Mouse (Mus musculus): ENCODE measurements around the gene Tnfsf12. TPM values are rescaled to one million over a fixed set of nuclear protein-coding genes. Genes with fewer than 3 reads are reported as not detected.
"Not testable (repeated sequence)": the region's sequence is repeated elsewhere in the genome, so short reads cannot be mapped to it uniquely, and the experiment has no call there.

The Tnfsf12 gene
- total and polyA plus RNA-seq, 3 experiments, result 18.4 to 32.0 (median 21.9) TPM

GRCm38 (mm10) chr11:69707873-69708381 is 12.3 kb upstream of the Tnfsf12 start:
- no peak for TF ChIP-seq CTCF (IDR thresholded peaks at IDR 0.05)
- TF ChIP-seq POLR2A (IDR thresholded peaks at IDR 0.05; ENCODE audit: insufficient read depth, low read depth, low read length), result no peak
- TF ChIP-seq EP300 (IDR thresholded peaks at IDR 0.05; ENCODE audit: insufficient read depth, low read depth, low read length), result no peak
- Histone ChIP-seq H3K79me2 (replicated peaks; ENCODE audit: control insufficient read depth, insufficient read depth, low read length) (no peaks in the 10 kb centered on the region), H3K9ac (ENCODE audit: low read depth, low read length) (no peak overlapping the region), H3K4me3 (no peak overlapping the region), H3K27me3 (ENCODE audit: control insufficient read depth, insufficient read depth, low read length) (no peaks in the 10 kb centered on the region), H3K36me3 (ENCODE audit: control insufficient read depth, insufficient read depth, low read length) (no peaks in the 10 kb centered on the region), H3K27ac (no peak overlapping the region), H3K4me1 (ENCODE audit: control insufficient read depth, insufficient read depth, low read length) (peaks cover 4% of the 10 kb centered on the region; the same call in 1 of the 2 replicates)
- DNase-seq, result no peak
- intact Hi-C loops (cut with DNase I), result no loop called here
- whole genome bisulfite sequencing, result 88% methylated on average over 4 of the region's 4 CpGs

DNA sequence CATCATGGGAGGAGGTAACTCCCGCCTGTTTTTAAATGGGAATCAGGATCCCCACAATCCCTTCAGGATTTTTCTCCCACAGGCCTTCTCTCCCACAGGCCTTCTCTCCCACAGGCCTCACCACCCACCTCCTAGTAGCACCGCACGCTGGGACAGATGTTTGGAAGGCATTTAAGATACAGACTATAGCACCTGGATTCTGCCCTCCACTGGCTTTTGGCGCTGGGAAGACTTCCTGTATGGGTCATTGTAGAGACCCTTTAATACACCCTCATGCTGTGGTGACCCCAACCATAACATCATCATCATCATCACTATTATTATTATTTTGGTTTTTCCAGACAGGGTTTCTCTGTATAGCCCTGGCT is 11.8 kb upstream of the Tnfsf12 start:
- Histone ChIP-seq H3K9ac (ENCODE audit: low read depth, low read length) (no peak overlapping the region), H3K36me3 (ENCODE audit: control insufficient read depth, insufficient read depth, low read length) (no peaks in the 10 kb centered on the region), H3K4me3 (no peak overlapping the region), H3K4me1 (ENCODE audit: control insufficient read depth, insufficient read depth, low read length) (peaks cover 4% of the 10 kb centered on the region; the same call in 1 of the 2 replicates), H3K79me2 (replicated peaks; ENCODE audit: control insufficient read depth, insufficient read depth, low read length) (no peaks in the 10 kb centered on the region), H3K27ac (peak overlapping the region; percentile 47), H3K27me3 (ENCODE audit: control insufficient read depth, insufficient read depth, low read length) (no peaks in the 10 kb centered on the region)
- intact Hi-C loops (cut with DNase I), result no loop called here
- no peak for TF ChIP-seq CTCF (IDR thresholded peaks at IDR 0.05)
- no peak for TF ChIP-seq EP300 (IDR thresholded peaks at IDR 0.05; ENCODE audit: insufficient read depth, low read depth, low read length)
- no peak for TF ChIP-seq POLR2A (IDR thresholded peaks at IDR 0.05; ENCODE audit: insufficient read depth, low read depth, low read length)
- no peak for DNase-seq
- WGBS, result 87% methylated on average over 4 of the region's 4 CpGs

- Histone ChIP-seq H3K27me3 (ENCODE audit: control insufficient read depth, insufficient read depth, low read length) (no peaks in the 10 kb centered on the region), H3K27ac (peak overlapping the region; percentile 57), H3K79me2 (replicated peaks; ENCODE audit: control insufficient read depth, insufficient read depth, low read length) (no peaks in the 10 kb centered on the region), H3K36me3 (ENCODE audit: control insufficient read depth, insufficient read depth, low read length) (no peaks in the 10 kb centered on the region), H3K4me3 (no peak overlapping the region), H3K4me1 (ENCODE audit: control insufficient read depth, insufficient read depth, low read length) (peaks cover 4% of the 10 kb centered on the region; the same call in 1 of the 2 replicates), H3K9ac (ENCODE audit: low read depth, low read length) (no peak overlapping the region)
- intact Hi-C loops (cut with DNase I), result no loop called here
- TF ChIP-seq CTCF (IDR thresholded peaks at IDR 0.05) (no peak), EP300 (IDR thresholded peaks at IDR 0.05; ENCODE audit: insufficient read depth, low read depth, low read length) (peak; percentile 92)
- DNase-seq, result peak; percentile 80 to 87
- 42% methylated on average over 6 of the region's 6 CpGs for WGBS
Observed at GRCm38 (mm10) chr11:69706775-69707479, 11.3 kb upstream of the Tnfsf12 start.

- TF ChIP-seq EP300 (IDR thresholded peaks at IDR 0.05; ENCODE audit: insufficient read depth, low read depth, low read length) (no peak), CTCF (IDR thresholded peaks at IDR 0.05) (no peak), POLR2A (IDR thresholded peaks at IDR 0.05; ENCODE audit: insufficient read depth, low read depth, low read length) (no peak)
- Histone ChIP-seq H3K9ac (ENCODE audit: low read depth, low read length) (no peak overlapping the region), H3K4me1 (ENCODE audit: control insufficient read depth, insufficient read depth, low read length) (peaks cover 4% of the 10 kb centered on the region; the same call in 1 of the 2 replicates), H3K79me2 (replicated peaks; ENCODE audit: control insufficient read depth, insufficient read depth, low read length) (no peaks in the 10 kb centered on the region), H3K4me3 (no peak overlapping the region), H3K27ac (no peak overlapping the region), H3K27me3 (ENCODE audit: control insufficient read depth, insufficient read depth, low read length) (no peaks in the 10 kb centered on the region), H3K36me3 (ENCODE audit: control insufficient read depth, insufficient read depth, low read length) (no peaks in the 10 kb centered on the region)
- no peak for DNase-seq
- 27% methylated on average over 2 of the region's 2 CpGs for WGBS
- intact Hi-C loops (cut with DNase I), result no loop called here
Observed at GRCm38 (mm10) chr11:69704613-69705010, 9.0 kb upstream of the Tnfsf12 start.

DNA sequence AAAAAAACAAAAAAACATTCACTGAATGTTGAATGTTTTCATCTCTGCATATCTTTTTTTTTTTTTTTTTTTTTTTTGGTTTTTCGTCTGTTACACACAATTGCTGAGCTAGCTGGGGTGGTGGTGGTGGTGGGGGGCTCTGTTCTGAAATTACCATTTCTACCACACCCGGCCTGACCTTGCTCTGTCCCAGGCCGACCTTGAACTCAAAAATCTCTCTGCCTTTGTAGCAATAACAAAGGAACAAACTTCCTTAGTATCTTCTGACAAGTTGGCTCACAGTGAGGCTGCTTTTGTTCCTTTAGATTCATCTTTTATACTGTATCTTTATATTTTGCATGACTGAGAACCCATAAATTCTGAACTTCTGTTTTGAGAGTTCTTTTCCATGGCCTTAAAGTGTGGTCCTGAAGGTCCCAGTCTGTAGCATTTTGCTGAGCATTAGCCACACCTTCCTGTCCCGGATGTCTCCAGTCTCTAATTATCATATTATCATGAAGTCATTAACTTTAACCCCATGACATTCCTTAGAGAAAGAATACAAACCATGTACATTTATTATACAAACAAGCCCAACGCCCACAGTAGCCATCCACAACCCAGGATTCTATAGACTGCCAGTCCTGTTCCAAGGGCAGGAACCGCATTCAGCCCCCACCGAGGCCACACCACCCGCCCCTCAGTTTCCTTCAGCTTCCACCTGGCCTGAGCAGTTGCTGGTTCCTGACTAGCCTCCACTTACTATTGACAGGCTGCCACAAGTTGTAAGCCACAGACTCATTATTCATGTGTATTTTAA is 8.4 kb upstream of the Tnfsf12 start:
- 61% methylated on average over 8 of the region's 8 CpGs for WGBS
- H3K27me3 ChIP-seq (ENCODE audit: control insufficient read depth, insufficient read depth, low read length), result no peaks in the 10 kb centered on the region
- TF ChIP-seq CTCF (IDR thresholded peaks at IDR 0.05), result no peak
- TF ChIP-seq EP300 (IDR thresholded peaks at IDR 0.05; ENCODE audit: insufficient read depth, low read depth, low read length), result no peak
- no peak for TF ChIP-seq POLR2A (IDR thresholded peaks at IDR 0.05; ENCODE audit: insufficient read depth, low read depth, low read length)

GRCm38 (mm10) chr11:69703381-69703780 is 7.7 kb upstream of the Tnfsf12 start:
- H3K9ac ChIP-seq (ENCODE audit: low read depth, low read length); intact Hi-C loops (cut with DNase I); DNase-seq; H3K4me1 ChIP-seq (ENCODE audit: control insufficient read depth, insufficient read depth, low read length); H3K36me3 ChIP-seq (ENCODE audit: control insufficient read depth, insufficient read depth, low read length); H3K4me3 ChIP-seq; H3K79me2 ChIP-seq (replicated peaks; ENCODE audit: control insufficient read depth, insufficient read depth, low read length); H3K27ac ChIP-seq; H3K27me3 ChIP-seq (ENCODE audit: control insufficient read depth, insufficient read depth, low read length): not testable (repeated sequence)
- 89% methylated on average over 3 of the region's 3 CpGs for WGBS

More for the DNA sequence above, 8.4 kb upstream of the Tnfsf12 start:
- H3K9ac ChIP-seq (ENCODE audit: low read depth, low read length), result no peak overlapping the region
- no peaks in the 10 kb centered on the region for H3K36me3 ChIP-seq (ENCODE audit: control insufficient read depth, insufficient read depth, low read length)
- peaks cover 4% of the 10 kb centered on the region; the same call in 1 of the 2 replicates for H3K4me1 ChIP-seq (ENCODE audit: control insufficient read depth, insufficient read depth, low read length)
- DNase-seq, result no peak
- no peak overlapping the region for H3K27ac ChIP-seq
- H3K4me3 ChIP-seq, result no peak overlapping the region
- H3K79me2 ChIP-seq (replicated peaks; ENCODE audit: control insufficient read depth, insufficient read depth, low read length), result no peaks in the 10 kb centered on the region
- intact Hi-C loops (cut with DNase I), result no loop called here

DNA sequence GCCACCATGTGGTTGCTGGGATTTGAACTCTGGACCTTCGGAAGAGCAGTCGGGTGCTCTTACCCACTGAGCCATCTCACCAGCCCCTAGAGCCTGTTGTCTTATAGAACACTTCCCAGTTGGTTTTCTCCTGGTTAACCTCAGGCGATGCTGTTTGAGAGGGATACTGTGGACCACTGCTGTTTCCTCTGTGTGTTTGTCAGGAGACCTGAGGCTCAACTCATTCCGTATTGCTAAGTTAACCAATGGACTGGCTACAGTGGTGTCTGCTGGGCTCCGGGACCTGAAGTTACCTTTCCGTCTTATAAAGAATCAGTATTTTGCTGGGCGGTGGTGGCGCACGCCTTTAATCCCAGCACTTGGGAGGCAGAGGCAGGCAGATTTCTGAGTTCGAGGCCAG is 7.2 kb upstream of the Tnfsf12 start:
- WGBS, result 95% methylated on average over 10 of the region's 10 CpGs
- H3K27ac ChIP-seq; intact Hi-C loops (cut with DNase I); H3K9ac ChIP-seq (ENCODE audit: low read depth, low read length); H3K4me3 ChIP-seq; H3K36me3 ChIP-seq (ENCODE audit: control insufficient read depth, insufficient read depth, low read length); H3K27me3 ChIP-seq (ENCODE audit: control insufficient read depth, insufficient read depth, low read length); H3K4me1 ChIP-seq (ENCODE audit: control insufficient read depth, insufficient read depth, low read length); H3K79me2 ChIP-seq (replicated peaks; ENCODE audit: control insufficient read depth, insufficient read depth, low read length); DNase-seq: not testable (repeated sequence)
